Mouse (Mus musculus) myocyte (in vitro differentiated cells): Measurements from ENCODE around the gene Serpina1a. TPM values are rescaled to one million over a fixed set of nuclear protein-coding genes. Genes with fewer than 3 reads are reported as not detected.
"Not testable (repeated sequence)": the region's sequence is repeated elsewhere in the genome, so short reads cannot be mapped to it uniquely, and the experiment has no call there.

Experiments
- H3K27me3 ChIP-seq: one replicate; pipeline ENCODE4 v1.6.1; 2011; ENCODE audit not compliant: control insufficient read depth, insufficient read depth, insufficient read length
- H3K36me3 ChIP-seq: one replicate; pipeline ENCODE4 v1.6.1; 2011; ENCODE audit not compliant: control insufficient read depth, insufficient read depth
- H3K4me2 ChIP-seq: one replicate; pipeline ENCODE4 v1.6.1; 2011; ENCODE audit warnings: low read depth, control low read depth
- H3K4me3 ChIP-seq: one replicate; pipeline ENCODE4 v1.5.1; 2011; ENCODE audit warnings: mild to moderate bottlenecking, control low read depth, moderate library complexity
- H3K79me2 ChIP-seq: one replicate; pipeline ENCODE4 v1.6.1; 2011; ENCODE audit not compliant: control insufficient read depth, insufficient read depth
- H3ac ChIP-seq: one replicate; pipeline ENCODE4 v1.6.1; 2011; ENCODE audit not compliant: control insufficient read depth, insufficient read length
- polyA plus RNA-seq: library from polyadenylated mRNA; unstranded; fragments of >200 nt; fragmentation: generic; extraction: Trizol; gene quantifications from one replicate; pipeline ENCODE4 v1.2.1, GENCODE M21; 2012; ENCODE audit warnings: missing spikeins

Serpina1a gene
- polyA plus RNA-seq, 1 experiment: not detected

- not testable (repeated sequence) for H3ac ChIP-seq, H3K4me3 ChIP-seq, H3K27me3 ChIP-seq, H3K4me2 ChIP-seq, H3K79me2 ChIP-seq, H3K36me3 ChIP-seq
These were observed 33.1 kb downstream of the Serpina1a start, which contains the start of gene Serpina1b for GRCm38 (mm10) chr12:103830273-103830672. TSS of gene Serpina1b (minus strand) at chr12:103830373.

- H3K79me2 ChIP-seq, H3K4me2 ChIP-seq, H3K27me3 ChIP-seq, H3ac ChIP-seq, H3K4me3 ChIP-seq, H3K36me3 ChIP-seq: not testable (repeated sequence)
These were observed 35.5 kb downstream of the Serpina1a start for GRCm38 (mm10) chr12:103827661-103828372.

- not testable (repeated sequence) for H3K79me2 ChIP-seq, H3K27me3 ChIP-seq, H3K4me2 ChIP-seq, H3K36me3 ChIP-seq, H3ac ChIP-seq, H3K4me3 ChIP-seq
These were observed 39.5 kb downstream of the Serpina1a start for GRCm38 (mm10) chr12:103823826-103824225.

Other genes with a start within 250 kb of the Serpina1a start
- gene Serpina10, start 232.1 kb downstream of the Serpina1a start, polyA plus RNA-seq: not detected
- 0.20 TPM for gene Serpina6, start 206.3 kb downstream of the Serpina1a start, polyA plus RNA-seq
- not detected for gene Serpina16, start 187.4 kb downstream of the Serpina1a start, polyA plus RNA-seq
- not detected for gene Serpina1f, start 168.0 kb downstream of the Serpina1a start, polyA plus RNA-seq
- gene Serpina1d, start 90.0 kb downstream of the Serpina1a start, polyA plus RNA-seq: 0.12 TPM
- not detected for gene Serpina1b, start 33.2 kb downstream of the Serpina1a start, polyA plus RNA-seq
- not detected for gene Serpina1c, start 41.3 kb upstream of the Serpina1a start, polyA plus RNA-seq
- gene Serpina1e, start 95.4 kb upstream of the Serpina1a start, polyA plus RNA-seq: 0.53 TPM
- 0.10 TPM for gene Serpina11, start 126.4 kb upstream of the Serpina1a start, polyA plus RNA-seq
- gene Serpina9, start 150.2 kb upstream of the Serpina1a start, polyA plus RNA-seq: 0.14 TPM
- gene Serpina12, start 180.9 kb upstream of the Serpina1a start, polyA plus RNA-seq: 0.16 TPM
- gene Serpina5, start 237.6 kb upstream of the Serpina1a start, polyA plus RNA-seq: not detected
- gene Serpina3a, start 249.2 kb upstream of the Serpina1a start, polyA plus RNA-seq: not detected